Mouse (Mus musculus): Measurements from ENCODE around the gene Btla.

Btla gene

GRCm38 (mm10) chr16:45259663-45260062 lies 35.5 kb downstream of the Btla start:
- no peak for DNase-seq (ENCODE audit: low spot score)

DNA sequence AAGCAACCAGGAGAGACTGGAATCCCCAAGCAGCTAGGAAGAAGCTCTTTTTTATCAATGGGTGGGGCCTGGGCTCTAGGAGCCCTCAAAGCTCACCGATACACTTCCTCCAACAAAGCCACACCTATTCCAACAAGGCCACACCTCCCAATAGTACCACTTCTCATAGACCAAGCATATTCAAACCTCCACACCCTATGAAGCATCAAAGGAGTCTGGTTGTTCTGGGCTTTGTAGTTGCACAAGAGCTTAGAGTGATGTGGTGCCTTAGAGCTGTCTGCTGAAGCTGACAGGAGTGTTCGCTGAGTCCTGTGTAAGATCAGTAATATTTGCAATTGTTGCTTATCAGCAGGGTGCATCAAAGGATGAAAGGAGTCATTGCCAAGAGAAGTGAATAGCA lies 37.2 kb downstream of the Btla start:
- DNase-seq (ENCODE audit: low spot score), result no peak

- no peak for DNase-seq (ENCODE audit: low spot score)
Measured at GRCm38 (mm10) chr16:45262051-45262450, 37.9 kb downstream of the Btla start.

GRCm38 (mm10) chr16:45269886-45270285 lies 45.8 kb downstream of the Btla start:
- no peak for DNase-seq (ENCODE audit: low spot score)

- DNase-seq (ENCODE audit: low spot score), result no peak
Measured at GRCm38 (mm10) chr16:45283093-45283492, 59.0 kb downstream of the Btla start.

DNA sequence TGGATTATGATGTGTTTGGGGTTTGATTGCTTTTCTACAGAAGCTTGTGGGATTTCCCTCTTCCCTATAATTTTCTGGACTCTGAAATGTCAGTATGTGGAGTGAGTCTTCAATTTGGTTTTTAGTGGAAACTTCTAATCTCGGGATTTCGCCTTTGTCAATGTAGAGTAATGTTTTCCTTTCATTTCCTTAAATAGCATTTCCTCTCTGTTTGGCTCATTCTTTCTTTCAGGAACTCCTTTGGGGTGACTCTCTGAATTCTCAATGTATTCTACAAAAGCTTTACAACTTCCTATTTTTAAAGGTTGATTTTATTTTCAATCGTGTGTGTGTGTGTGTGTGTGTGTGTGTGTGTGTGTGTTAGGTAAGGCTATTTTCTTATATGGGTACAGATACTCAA lies 73.7 kb downstream of the Btla start:
- DNase-seq (ENCODE audit: low spot score), result no peak

All from left cerebral cortex, adult 11 months (tissue).